Mouse (Mus musculus): ENCODE data around the gene Cacng1.

Gene Cacng1

DNA sequence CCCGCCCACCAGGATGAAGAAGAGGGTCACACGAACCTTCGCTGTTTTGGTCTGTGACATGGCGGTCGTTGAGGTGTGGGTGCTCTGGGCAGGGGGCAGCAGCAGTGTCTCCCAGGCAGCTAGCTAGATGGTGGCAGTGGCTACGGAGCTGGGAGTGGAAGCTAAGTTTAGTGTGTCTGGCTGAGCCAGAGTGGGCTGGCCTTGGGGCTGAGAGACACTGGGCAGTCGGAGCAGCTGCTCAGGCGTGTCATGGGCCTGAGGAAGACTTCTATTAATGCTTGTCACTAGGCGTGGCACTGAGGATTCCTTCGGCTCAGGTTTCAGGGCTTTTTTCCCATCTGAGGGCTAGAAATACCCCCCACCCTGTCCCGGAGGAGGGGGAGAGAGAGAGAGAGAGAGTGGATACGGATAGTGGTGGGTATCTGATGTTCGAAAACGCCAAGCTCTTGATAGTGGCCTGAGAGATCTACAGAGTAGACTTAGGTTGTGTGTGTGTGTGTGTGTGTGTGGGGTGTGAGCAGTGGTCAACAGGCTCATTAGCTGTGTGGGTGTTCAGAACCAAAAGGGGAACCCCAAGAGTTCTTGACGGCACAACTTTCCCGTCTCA lies at the start of gene Cacng1:
Cacng1 (minus strand) TSS at position 191 of the 607 bp plus-strand sequence.
- DNase-seq (ENCODE audit: low spot score in 2 of 2), result no peak

DNA sequence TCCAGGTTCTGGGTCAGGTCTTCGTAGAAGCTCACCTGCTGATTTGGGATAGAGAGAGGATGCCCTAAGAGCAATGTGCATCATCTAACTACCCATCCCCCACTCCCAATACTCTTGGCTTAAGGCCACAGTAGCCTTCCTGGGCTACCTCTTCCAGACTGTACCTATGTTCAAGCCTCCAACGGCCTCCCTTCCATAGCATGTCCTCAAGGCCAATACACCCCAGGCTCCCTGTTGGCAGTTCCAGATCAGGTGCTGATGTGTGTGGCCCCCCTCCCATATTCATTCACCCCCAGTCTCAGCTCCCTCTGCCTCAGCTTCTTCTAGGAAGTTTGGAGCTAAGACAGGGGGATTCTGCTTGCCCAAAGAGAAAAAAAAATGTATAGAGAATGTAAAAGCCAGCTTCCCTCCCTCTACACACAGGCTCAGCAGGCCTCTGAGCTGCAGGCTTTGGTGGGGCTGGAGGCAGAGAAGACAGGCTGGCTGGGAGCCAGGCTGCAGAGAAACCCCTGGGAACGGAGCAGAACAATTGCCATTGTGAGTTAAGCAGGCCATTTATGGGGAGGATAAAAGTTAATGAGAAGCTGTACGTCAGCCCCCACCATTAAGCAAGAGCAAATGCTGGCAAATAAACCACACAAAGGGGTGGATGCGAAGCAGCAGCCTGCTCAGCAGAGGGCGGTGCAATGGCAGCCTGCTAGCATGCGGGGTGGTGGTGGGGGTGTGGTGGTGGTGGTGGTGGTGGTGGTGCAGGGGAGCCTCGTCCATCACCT lies 46.6 kb upstream of the Cacng1 start:
- DNase-seq (ENCODE audit: low spot score in 2 of 2), result no peak

DNA sequence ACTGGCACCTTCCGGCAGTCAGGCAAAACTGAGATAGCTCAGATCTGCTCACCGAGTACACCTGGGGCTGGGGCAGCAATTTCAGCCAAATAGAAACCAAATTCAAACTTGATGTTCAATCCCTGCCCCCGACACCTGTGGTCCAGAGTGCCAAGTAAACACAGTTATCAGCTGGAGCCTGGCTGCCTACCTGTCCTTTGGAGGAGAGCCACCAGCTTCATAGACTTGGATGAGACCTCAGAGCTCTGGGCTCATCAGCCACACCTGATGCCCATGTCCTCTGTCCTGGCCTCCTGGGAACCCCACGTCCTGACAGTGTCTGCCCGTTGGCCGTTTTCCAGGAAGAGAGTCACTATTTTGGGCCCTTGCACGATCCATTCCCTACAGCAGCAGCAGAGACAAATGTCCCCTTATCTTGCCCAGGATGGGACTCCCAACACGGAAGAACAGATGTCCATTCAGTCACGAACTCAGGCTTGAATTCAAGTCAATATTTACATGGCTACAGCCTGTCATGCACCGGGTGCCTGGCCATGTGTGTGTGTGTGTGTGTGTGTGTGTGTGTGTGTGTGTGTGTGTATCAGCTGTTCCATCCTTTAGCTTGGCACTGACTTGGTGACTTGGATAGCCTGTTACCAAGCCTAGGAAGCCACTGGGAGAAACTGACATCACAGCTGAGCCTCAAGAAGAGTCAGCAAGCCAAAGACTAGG lies 45.6 kb upstream of the Cacng1 start:
- no peak for DNase-seq (ENCODE audit: low spot score in 2 of 2)

DNA sequence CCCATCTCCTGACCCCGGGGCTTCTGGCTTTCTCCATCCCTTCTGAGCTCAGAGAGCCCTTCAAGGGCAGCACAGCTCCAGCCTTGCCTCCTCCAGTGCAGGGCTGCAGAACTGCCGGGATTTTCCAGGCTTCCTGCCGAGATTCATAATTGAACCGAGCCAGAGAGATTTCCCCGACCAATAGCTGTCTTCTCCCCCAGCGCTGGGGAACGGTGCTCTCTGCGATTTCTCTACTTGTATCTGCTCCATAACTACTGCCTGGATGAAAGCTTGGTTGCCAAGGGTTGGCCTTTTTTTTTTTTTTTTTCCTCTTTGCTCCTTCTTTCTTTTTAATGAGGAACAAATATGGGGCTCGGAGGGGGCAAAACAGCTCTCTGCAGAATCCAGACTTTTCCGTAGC lies 43.7 kb upstream of the Cacng1 start:
- DNase-seq (ENCODE audit: low spot score in 2 of 2), result no peak

DNA sequence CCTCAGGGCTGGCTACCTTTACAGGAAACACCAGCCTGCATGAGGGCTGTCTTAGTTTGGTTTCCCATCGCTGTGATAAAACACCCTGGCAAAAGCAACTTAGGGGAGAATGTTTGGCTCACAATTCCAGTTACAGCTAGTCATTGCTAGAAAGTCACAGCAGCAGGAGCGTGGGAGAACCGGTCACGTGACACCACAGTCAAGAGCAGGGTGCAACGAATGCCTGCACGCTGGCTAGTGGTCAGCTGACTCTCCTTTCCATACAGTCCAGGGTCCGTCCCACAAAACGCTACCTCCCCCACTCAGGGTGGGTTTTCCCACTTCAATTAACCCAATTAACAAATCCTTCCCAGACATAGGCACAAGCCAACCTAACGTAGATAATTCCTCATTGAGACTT lies 43.2 kb upstream of the Cacng1 start:
- DNase-seq (ENCODE audit: low spot score in 2 of 2), result peak in 1 of 2 experiments; percentile 29

DNA sequence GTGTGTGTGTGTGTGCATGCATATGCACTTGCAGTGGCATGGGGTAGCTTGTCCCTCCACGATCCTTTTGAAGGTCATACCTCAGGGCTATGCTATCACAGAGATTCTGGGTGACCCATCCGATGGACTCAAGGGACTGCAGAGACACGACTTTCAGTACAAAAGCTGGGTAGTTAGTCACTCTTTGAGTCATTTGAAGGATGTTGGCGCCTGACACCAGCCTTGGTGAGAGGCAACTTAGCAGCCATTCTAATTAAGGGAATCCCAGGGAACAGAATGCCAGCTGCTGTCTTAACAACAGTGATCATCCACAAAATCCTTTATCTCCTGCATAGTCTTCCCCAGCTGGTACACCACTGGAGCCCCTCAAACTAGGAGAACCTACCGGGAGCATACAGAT lies 32.8 kb upstream of the Cacng1 start:
- DNase-seq (ENCODE audit: low spot score in 2 of 2), result no peak

DNA sequence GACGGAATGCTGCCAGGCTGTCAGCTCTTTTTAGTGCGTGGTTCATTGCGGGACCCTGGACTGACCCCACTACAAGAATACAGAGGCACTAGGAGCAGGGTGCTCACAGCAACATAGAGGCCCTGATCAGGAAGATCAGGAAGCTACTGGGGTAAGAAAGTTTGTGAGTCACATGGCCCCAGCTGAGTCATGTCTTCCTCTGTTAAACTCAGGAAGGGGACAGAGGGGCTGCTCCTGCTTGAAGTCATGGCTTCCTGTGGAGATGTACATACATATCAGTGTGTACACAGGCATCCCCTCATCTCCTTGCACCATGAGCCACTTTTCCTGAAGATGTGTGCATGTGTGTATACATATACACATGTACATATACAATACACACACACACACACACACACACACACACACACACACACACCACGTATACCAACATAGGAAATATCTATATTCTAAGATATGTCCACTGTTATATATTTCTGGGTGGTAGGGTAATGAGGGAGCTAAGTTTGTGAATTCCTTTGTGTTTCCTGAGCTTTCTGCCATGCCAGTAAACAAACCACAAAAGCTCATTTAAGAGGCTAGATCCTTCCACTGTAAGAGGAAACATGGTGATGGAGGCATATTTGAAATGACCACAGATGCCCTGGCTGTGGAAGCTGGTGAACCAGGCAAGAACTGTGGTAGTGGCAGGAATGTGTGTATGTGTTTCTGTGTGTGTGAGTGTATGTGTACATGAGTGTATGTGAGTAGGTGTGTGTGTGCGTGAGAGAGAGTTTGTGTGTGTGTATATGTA lies 32.1 kb upstream of the Cacng1 start:
- DNase-seq (ENCODE audit: low spot score in 2 of 2), result no peak

DNA sequence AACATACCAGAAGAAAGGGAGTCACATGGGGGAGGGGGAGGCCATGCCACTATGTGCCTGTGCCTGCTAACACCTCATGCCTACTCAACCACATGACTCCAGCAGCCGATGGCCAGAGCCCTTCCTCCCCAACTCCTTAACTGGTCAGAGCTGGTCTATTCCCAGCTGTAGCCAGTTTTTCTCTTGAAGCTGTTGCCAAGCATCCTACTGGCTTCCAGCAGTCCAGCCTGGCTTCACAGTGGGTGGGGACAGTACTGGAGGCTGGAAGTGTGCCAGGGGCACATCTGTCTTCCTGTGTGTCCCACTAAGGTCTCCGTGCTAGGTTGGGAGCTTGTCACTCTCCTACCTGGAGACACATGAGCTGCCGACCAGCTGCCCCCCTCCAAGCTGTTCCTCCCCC lies 26.8 kb upstream of the Cacng1 start:
- no peak for DNase-seq (ENCODE audit: low spot score in 2 of 2)

DNA sequence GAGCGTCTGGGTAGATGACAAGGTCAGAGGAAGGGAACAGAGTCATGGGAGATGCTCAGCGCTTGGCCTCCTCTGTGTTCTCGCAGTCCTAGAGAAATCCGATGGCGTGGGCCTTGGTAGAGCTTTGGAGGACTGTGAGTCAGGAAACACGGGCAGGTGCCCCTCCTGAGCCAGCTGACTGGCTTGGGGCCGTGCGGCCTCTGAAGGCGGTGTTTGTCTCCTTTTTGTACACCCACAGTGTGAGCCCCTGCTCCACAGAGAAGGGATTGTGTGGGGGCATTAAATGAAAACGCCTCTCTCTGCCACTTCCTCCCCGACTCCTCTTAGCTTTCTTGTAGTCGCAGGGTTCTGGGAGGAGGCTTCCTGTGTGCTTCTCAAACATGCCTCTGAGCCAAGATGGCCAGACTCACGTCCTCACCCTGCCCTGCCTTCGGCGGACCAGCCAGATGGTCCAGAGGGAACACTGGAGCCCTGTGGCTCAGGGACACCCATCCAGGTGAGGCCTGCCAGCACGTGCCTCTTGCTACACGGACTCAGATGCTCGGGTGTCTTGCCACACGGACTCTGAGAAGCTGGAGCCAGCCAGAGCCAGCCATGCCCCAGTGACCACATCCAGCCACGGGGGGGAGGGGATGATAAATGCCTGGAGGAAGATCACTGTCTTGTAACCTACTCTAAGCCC lies 22.2 kb upstream of the Cacng1 start:
- no peak for DNase-seq (ENCODE audit: low spot score in 2 of 2)

DNA sequence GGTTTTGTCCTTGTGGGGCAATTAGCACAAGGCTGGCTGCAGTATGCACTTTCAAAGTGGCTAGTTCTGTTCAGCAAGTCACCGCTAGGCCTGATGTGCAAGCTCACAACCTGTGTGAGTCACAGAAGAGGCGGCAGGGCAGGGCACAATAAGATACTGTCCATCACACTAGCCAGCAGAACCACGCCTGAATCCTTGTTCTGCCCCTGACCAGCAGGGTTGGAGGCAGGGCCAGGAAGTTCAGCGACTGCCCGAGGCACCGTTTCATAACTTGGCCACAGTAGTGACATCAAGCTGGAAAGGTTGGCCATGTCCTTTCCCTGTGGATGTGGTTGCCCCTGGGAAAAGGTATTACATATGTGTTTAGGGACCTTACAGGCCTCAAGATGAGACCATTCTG lies 21.6 kb upstream of the Cacng1 start:
- no peak for DNase-seq (ENCODE audit: low spot score in 2 of 2)

DNA sequence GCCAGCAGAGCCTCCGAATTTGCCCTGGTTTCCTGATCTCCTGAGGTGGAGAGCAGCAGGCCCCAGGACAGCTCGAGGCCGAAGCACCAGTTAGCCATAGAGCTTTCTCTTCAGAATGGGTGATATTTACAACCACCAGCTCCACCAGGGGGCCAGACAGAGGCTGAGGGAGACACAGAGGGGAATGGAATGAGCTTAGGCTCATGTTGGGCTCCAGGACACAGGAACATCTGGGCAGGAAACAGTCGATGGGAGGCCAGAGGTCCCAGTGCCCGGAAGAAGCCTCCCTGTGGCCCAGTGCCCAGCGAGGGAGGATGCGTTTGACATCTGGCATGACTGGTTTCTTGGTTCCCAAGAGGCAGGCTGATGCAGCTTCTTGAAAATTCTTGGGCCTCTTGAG lies 17.8 kb upstream of the Cacng1 start:
- no peak for DNase-seq (ENCODE audit: low spot score in 2 of 2)

DNA sequence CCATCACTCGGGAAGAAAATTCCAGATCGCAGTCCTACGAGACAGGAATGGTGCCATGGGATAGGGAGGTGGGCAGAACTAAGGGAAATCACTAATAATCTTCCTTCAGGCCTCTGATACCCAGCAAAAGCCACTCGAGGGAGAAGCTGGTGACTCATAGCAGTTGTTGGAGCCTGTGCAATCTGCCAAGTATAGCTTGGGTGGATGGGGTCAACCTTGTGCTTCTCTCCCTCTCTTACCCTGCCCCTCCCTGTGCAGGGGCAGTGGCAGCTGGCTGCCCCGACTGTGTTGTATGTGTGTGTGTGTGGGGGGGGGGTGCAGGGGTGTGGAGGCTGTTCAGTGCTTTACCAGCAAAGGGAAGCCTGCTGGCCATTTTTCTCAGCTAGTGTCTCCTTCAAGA lies 15.2 kb upstream of the Cacng1 start:
- DNase-seq (ENCODE audit: low spot score in 2 of 2), result no peak

DNA sequence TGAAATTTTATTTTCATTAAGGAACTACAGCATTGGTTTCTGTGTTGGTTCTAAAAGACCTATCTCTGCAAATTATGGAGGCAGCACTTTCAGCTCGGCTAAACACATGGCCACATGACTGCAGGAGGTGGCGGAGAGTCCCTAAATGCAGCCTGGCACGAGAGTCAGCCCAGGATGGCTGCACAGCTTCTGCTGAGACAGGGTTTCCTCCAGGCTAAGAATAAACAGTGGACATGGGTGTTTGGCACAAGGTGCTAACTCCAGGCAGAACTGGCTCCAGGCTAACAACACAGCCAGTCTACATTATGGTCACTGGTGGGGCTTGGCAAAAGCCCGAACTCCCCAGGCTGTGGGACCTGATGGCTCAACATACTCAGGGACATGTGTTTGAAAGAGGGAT lies 14.6 kb upstream of the Cacng1 start:
- peak in 1 of 2 experiments; percentile 25 for DNase-seq (ENCODE audit: low spot score in 2 of 2)

DNA sequence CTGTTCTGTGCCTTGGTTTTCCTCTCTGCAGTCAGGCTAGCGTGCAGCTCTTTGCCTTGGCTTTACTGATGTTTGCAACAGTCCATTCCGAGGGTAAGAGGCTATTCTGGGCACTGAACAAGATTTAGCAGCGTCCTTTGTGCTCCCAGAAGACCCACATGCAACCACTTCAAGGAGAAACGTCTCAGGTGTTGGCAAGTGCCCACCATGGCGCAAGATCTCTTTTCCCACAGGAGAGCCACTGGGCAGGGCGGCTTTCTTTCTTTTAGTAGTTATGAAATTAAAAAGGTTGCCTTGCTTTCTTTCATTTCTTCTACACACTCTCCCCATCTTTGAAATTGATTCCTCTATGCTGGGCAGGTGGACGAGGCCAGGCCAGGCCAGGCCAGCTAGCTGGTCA lies 12.8 kb upstream of the Cacng1 start:
- DNase-seq (ENCODE audit: low spot score in 2 of 2), result no peak

DNA sequence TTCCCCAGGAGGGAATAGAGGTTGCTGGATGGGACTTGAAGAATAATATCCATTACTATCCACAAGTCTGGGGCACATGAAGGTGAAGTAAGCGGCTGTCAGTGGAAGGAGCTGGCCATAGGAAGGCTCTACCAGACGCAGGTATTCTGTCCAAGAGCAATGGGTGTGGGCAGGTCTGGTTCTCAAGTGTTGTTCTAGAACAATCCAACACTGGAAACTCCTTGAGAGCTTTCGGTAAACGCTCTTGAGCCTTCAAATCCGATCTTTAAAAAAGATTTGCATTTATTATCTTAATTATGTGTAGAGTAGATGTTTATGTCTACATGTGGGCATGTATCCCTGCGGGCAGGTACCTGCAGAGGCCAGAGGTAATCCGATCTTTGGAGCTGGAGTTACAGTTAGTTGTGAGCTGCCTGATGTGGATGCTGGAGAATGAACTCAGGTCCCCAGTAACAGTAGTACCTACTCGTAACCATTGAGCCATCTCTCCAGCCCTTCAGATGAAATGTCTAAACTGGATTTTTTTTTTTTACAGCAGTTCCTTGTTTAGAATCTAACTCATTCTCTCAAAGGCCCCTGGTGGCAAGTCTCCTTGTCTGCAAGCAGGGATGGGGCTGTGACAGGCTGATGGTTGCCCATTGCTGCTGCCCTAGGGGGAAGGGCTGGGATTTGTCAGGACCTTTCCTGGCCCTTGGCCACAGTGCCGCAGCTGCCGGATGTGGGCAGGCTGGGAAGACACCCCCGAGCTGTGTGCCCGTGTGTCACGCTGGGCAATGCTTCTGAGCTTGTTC lies 11.9 kb upstream of the Cacng1 start:
- DNase-seq (ENCODE audit: low spot score in 2 of 2), result no peak

DNA sequence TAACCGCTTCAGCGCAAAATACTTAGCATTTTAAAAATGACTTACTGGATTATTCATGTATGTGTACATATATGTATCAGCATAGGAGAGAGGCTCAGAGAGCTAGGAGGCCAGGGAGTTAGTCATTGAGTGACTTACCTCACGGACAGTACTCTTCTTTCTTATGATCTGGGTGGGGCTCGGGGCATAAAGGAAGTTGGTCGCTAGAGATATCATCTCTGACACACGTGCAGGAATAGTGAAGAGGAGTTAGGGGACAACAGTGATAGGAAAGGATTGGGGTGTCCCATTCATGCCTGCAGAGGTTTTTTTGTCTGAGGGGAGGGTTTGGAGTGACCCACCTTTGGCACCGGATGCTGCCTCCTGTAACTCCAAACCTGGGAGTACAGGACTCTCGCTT lies 8.3 kb upstream of the Cacng1 start:
- DNase-seq (ENCODE audit: low spot score in 2 of 2), result no peak

DNA sequence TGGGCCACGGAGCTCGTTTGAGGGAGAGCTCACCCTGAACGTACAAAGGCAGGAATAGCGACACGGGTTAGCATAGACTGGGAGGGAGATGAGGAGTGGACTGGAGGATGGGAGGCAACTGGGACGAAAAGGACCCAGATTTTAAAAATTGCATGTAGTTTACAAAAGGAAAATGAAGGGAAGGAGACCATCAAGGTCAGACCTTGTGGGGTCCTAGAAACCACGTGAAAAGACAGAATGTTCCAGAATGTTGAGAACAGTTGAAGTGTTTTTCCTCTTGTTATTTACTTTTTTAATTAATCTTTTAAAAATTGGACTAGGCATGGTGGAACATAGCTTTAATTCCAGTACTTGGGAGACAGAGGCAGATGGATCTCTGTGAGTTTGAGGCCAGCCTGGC lies 4.7 kb upstream of the Cacng1 start:
- DNase-seq (ENCODE audit: low spot score in 2 of 2), result no peak

DNA sequence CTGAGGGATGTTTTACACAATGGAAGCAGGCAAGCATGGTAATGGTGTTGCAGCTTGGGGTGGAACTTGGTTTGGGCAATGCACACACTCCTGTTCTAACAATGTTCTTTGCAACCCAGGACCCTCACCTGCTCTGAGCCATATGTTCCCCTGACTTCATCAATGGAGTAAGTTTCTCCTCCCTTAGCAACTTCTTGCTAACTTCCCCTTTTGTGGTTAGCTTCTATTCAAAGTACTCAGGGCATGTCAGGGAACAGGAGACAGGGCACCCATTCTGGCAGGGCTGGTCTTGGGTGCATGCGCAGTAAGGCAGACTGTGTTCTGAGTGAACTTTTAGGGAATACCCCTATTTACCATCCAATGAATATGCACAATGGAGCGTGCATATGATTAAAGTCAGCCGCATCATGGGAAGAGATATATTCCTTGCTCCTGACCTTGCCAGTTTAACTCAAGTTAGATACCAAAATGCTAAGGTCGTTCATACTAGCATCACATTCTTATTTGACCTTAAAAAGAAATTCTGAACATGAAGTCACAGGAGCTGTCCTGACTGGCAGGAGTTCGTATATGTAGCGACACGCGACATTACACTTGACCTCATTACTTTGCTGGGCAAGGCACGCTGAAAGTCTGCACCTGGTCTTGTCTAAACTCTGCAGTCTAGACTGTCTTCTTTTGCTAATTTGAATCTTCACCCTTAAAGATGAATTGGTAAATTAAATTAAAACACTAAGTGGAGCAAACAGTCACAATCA lies 4.1 kb upstream of the Cacng1 start:
- DNase-seq (ENCODE audit: low spot score in 2 of 2), result no peak

DNA sequence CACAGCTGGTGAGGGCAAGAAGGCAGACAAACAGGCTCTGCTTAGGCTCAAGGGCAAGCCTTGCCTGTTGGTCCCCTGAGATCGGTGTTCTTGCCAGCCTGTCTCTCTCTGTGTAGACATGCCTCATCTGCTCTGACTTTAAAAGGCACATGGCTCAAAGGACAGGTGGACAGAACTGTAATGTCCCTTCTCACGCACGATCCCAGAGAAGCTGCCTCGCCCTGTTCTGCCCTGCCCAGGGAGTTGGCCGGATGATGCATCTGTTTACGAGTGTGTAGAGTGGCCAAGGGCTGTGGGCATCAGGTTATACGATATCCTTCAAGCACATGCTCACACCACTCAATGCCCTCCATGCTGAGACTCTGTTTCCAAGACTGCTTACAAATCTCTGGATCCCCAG lies 2.0 kb downstream of the Cacng1 start:
- DNase-seq (ENCODE audit: low spot score in 2 of 2), result no peak

DNA sequence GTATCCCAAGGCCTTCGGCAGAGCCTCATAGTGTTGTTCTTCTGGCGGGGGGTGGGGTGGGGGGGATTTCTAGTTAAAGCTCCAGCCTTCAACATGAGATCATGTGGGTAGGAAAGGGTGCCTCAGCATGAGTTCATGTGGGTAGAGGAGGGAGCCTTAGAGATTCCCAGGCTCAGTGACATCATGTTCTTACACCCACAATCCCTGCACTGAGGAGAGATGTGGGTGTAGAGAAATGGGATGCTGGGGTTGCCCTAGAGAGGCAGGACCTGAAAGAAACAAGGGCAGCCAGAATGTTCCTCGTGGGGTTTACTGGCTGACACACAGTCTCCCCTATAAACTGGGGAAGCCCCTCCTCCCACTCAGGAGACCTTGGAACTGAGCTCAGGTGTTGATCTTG lies 5.9 kb downstream of the Cacng1 start:
- peak in 1 of 2 experiments; percentile 30 for DNase-seq (ENCODE audit: low spot score in 2 of 2)
